Mouse (Mus musculus) kidney, adult 2 months (tissue): ENCODE data around the gene Syt8.

Source experiments
- CTCF ChIP-seq: fragments of 200-500 bp; conservative IDR thresholded peaks from 2 replicates; pipeline ENCODE4 v1.5.1; 2011; ENCODE audit warnings: low read depth, mild to moderate bottlenecking, control low read depth, low read length, moderate library complexity, mixed read lengths; ENCODE audit not compliant: insufficient read depth, insufficient read length
- POLR2A ChIP-seq: fragments of 200-500 bp; IDR thresholded peaks from one replicate; pipeline ENCODE4 v1.6.1; 2011; ENCODE audit warnings: low read depth, low read length, control low read depth

DNA sequence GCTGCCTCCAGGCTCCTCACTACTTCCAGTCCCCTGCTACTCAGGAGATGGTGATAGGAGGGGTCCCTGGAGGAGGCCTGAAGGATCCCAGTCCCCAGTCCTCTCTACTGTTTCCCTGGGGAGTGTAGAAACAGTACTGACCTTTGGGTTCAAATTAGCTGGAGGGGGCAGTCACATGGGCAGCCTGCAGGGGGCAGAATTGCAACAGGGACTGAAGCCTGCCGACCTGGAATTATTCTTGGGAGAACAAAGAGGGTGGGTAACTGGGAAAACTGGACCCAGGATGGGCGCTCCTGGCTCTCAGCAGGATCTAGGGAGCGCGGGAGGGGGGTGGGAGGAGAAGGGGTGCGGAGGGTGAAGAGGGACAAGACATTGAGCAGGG lies 46.5 kb downstream of the Syt8 start:
- TF ChIP-seq POLR2A (no peak), CTCF (peak; percentile 50)
